Mouse (Mus musculus) megakaryocyte, embryonic 14.5 days (primary cell): ENCODE results near the gene Meltf. TPM values are rescaled to one million over a fixed set of nuclear protein-coding genes. Genes with fewer than 3 reads are reported as not detected.
A peak's percentile ranks its signal among the peaks of the same experiment; 100 is the strongest.

ENCODE experiments used
- H3K27me3 ChIP-seq: replicated peaks from 2 replicates; pipeline ENCODE3; 2012; ENCODE audit warnings: inconsistent platforms
- H3K36me3 ChIP-seq: replicated peaks from 2 replicates; pipeline ENCODE3; 2012; ENCODE audit warnings: low read length, inconsistent platforms, mixed read lengths
- H3K4me1 ChIP-seq: 2 replicates; pipeline ENCODE4 v1.6.1; 2012; ENCODE audit warnings: inconsistent platforms
- H3K4me3 ChIP-seq: replicated peaks from 2 replicates; pipeline ENCODE3; 2012; ENCODE audit warnings: moderate library complexity, mild to moderate bottlenecking, inconsistent platforms
- H3K9me3 ChIP-seq: 2 replicates; pipeline ENCODE4 v1.6.1; 2012; ENCODE audit warnings: inconsistent platforms
- FLI1 ChIP-seq: IDR thresholded peaks from 2 replicates; pipeline ENCODE4 v1.6.1; 2012; ENCODE audit warnings: low read length, inconsistent platforms, mixed read lengths
- GATA1 ChIP-seq: IDR thresholded peaks from 3 replicates; pipeline ENCODE4 v1.6.1; 2012; ENCODE audit warnings: mixed read lengths, low read length, inconsistent platforms, borderline replicate concordance
- polyA plus RNA-seq: library from polyadenylated mRNA; stranded (reverse); fragments of >175 nt; gene quantifications from 2 replicates; pipeline ENCODE4 v1.2.3, GENCODE M21; 2012; ENCODE audit warnings: low replicate concordance; ENCODE audit not compliant: insufficient read depth

Meltf gene
- polyA plus RNA-seq, 1 experiment: not detected

DNA sequence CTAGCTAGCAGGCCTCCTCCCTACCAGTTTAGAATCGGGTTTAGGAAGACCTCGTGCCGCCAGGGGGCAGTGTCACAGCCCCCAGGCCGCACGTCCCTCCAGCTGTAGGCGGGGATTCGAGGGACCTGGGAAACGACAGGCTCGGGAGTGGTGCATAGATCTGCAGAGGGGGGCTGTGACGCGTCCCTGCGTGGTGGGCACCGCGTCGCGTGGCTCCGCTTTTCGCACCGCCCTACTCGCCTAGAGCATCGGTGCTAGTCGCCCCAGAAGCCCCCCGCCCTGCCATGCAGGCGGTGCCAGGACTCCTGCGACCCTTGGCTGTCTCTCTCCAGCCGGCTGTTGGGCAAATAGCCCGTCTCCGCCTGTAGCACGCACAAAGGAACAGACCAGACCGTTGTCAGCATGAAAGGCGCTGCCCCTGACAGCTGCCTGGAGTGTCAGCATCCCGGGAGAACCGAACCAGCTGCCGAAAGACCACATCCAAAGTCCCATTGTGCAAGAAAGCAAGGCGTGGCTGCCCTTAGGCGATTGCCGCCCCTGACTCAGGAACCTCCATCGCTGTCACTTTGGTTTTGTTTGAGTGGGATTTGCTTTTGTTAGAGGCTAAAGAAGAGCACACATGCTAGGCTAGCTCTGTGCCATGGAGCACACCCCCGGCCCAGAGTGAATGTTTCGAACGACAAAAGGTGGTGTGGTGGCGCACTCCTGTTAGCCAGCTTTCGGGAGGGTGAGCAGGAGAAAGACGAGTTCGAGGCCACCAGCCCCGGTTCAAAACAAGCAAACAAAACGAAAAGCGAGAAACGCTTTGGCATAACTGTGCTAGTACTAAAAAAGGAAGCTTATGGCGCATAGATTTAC lies 54.5 kb downstream of the Meltf start:
- Histone ChIP-seq H3K9me3 (peaks cover 23% of the 10 kb centered on the region), H3K36me3 (no peaks in the 10 kb centered on the region)

DNA sequence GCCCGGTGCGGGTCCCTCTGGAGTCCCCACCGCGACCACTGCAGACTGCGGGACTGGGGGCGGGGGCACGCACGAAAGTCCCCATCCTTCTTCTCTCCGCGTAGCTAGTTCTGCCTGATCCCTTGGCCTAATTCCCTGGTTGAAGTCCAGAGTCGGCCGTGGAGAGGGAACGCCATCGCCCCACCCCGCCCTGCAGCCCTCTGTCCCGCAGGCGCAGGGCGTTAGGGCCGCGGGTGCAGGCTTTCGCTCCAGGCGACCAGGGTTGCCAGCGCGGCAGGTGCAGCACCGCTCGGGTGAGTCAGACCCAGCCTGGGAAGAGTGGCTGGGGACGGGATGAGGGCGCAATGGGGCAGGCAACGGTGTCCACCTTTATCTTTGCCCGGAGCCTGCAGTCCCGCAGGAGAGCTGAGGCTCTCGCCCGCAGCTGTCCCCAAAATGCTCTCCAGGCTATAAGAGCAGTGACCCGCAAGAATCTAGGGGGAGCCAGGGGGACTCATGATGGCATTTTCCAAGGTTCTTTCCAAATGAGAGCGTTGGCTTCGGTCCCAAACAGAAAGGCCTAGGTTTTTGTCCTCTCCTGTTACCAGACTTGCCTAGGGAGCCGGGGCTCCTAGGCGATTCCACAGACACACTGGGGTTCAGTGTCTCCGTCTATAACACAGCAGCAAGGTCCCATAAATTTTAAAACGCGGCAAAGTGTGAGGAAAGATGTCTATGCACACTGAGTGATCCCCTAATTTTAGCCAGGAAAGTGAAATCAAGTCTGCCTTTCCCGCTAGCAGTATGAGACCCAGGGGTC lies 55.3 kb downstream of the Meltf start, which contains the start of gene Pigz:
Pigz (plus strand) TSS at position 101 of the 799 bp plus-strand sequence.
- peak within 1 kb of the TSS; percentile 92 for H3K4me3 ChIP-seq
- H3K27me3 ChIP-seq: peaks cover 86% of the 10 kb centered on the region
- peaks cover 23% of the 10 kb centered on the region for H3K9me3 ChIP-seq
- TF ChIP-seq GATA1 (no peak), FLI1 (no peak)
- peaks cover 35% of the 10 kb centered on the region for H3K4me1 ChIP-seq
- no peaks in the 10 kb centered on the region for H3K36me3 ChIP-seq

More for the DNA sequence above, 54.5 kb downstream of the Meltf start:
- peaks cover 82% of the 10 kb centered on the region for H3K27me3 ChIP-seq
- peaks cover 31% of the 10 kb centered on the region for H3K4me1 ChIP-seq
- no peak for TF ChIP-seq FLI1
- TF ChIP-seq GATA1: no peak
- peak overlapping the region; percentile 92 for H3K4me3 ChIP-seq

DNA sequence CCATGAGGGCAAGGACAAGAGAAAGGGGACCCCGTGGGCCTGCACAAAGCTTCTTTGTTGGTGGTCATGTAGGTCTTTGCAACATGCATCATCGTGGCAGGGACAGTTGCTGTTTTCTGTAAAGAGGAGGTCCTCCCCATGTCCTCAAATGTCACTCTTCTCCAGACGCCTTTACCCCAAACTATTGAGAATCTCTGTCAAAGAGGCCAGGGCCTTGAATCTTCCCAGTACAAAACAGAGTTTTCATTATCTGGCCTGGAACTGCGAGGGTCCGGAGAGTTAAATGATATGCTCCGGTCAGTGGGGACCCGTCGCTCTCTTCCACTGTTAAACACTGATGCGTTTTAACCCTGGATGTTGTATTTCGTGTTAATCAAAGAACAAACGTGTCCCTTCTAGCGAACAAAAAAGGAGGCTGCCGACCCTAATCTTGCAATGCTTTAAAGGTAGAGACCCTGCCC lies 56.0 kb downstream of the Meltf start:
- peak overlapping the region; percentile 92 for H3K4me3 ChIP-seq
- H3K36me3 ChIP-seq: no peaks in the 10 kb centered on the region
- H3K4me1 ChIP-seq: peaks cover 42% of the 10 kb centered on the region
- peaks cover 23% of the 10 kb centered on the region for H3K9me3 ChIP-seq
- no peak for TF ChIP-seq FLI1
- no peak for TF ChIP-seq GATA1
- H3K27me3 ChIP-seq: peaks cover 86% of the 10 kb centered on the region

DNA sequence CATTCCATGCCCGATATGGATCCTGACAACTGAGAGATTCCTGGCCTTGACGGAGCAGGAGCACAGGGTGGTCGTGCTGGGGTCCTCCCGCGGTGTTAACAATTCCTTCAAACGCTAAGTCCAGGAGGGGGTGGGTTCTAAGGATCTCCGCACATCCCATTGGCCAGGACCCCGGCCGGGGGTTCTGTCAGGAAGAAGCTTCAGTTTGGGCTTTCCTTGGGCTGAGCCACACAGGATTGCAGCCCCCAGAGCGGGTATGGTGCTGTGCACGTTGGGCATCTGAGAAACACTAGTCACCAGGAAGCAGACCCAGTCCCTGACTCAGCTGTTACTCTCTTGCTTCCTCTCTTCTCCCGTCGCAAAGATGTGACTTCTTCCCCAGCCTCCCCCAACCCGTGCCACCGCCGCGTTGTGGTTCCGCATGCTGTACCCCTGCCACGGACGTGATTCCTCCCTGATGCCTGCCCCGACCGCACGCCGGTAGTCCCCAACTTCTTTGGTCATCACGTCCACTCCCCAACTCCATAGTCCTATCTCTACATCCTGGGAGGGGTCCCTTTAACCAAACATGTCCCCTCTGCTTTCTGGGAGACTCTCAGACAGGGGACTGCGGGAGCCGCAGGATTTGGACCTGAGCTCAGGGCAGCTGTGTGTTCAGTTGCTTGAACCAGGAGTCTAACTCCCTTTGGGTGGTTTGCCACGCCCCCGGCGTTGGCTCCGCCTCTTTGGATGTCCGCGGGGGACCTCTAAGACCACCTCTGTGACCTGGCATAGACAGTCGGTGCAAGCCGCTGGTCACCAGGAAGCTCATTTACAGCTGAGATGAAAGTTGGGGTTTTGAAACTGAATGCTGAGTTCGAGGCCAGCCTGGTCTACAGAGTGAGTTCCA lies 56.7 kb downstream of the Meltf start:
- H3K27me3 ChIP-seq: peaks cover 84% of the 10 kb centered on the region
- TF ChIP-seq GATA1 (no peak), FLI1 (no peak)
- H3K4me1 ChIP-seq: peaks cover 46% of the 10 kb centered on the region
- H3K9me3 ChIP-seq: peaks cover 23% of the 10 kb centered on the region
- H3K4me3 ChIP-seq: peak overlapping the region; percentile 90
- H3K36me3 ChIP-seq: no peaks in the 10 kb centered on the region

DNA sequence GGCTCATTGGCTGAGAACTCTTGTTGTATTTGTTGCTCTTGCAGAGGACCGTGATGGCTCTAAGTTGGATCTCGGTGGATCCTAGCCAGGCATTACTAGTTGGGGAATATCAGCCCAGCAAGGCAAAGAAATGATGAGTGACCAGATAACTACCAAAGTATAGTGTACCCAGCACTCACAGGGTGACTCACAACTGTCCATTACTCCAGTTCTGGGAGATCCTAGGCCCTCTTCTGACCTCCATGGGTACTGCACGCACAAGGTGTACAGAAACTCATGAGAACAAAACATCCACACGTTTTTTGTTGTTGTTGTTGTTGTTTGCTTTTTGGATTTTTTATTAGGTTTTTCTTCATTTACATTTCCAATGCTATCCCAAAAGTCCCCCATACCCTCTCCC lies 58.0 kb downstream of the Meltf start:
- Histone ChIP-seq H3K27me3 (peaks cover 76% of the 10 kb centered on the region), H3K4me1 (peaks cover 56% of the 10 kb centered on the region), H3K36me3 (no peaks in the 10 kb centered on the region), H3K9me3 (peaks cover 23% of the 10 kb centered on the region), H3K4me3 (no peak overlapping the region)
- no peak for TF ChIP-seq GATA1
- TF ChIP-seq FLI1: no peak

DNA sequence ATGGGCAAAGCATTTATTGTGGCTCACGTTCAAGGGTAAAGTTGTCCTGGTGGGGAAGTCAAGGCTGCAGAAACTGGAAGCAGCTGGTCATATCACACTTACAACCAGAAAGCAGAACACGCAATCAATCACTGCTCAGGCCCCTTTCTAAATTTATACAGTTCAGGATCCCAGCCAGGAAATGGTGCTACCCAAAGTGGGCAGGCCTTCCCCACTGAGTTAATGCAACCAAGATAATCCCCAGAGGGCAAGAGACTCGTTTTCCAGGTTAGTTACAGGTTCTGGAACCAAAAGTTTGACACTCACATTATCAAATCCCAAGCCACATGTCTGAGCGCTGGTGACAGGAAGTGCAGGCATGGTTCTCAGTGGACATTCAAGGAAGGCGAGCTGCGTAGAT lies 60.2 kb downstream of the Meltf start:
- TF ChIP-seq GATA1 (no peak), FLI1 (no peak)
- Histone ChIP-seq H3K27me3 (peaks cover 63% of the 10 kb centered on the region), H3K36me3 (no peaks in the 10 kb centered on the region), H3K4me1 (peaks cover 54% of the 10 kb centered on the region), H3K4me3 (no peak overlapping the region), H3K9me3 (peaks cover 23% of the 10 kb centered on the region)

DNA sequence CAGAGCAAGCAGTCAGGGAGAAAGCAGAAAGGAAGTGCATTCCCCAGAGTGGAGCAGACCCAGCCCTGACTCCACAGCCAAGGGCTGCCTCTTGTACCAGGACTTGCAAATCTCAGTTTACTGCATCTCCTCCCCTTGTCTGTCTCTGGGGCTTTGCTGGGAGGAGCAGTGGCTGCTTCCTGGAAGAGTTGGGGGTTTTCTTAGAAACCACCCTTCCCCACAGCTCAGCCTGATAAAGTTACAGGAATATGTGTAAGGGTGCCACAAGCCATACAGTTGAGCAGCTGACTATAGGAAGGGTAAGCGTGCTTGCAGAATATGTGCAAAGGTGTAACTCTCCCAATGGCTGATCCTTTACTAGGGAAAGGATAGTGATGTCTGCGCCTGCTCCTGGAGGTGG lies 62.0 kb downstream of the Meltf start:
- Histone ChIP-seq H3K4me3 (peak overlapping the region; percentile 42), H3K27me3 (peaks cover 46% of the 10 kb centered on the region), H3K4me1 (peaks cover 54% of the 10 kb centered on the region), H3K36me3 (peaks cover 16% of the 10 kb centered on the region), H3K9me3 (peaks cover 18% of the 10 kb centered on the region)
- TF ChIP-seq GATA1: no peak
- TF ChIP-seq FLI1: no peak

DNA sequence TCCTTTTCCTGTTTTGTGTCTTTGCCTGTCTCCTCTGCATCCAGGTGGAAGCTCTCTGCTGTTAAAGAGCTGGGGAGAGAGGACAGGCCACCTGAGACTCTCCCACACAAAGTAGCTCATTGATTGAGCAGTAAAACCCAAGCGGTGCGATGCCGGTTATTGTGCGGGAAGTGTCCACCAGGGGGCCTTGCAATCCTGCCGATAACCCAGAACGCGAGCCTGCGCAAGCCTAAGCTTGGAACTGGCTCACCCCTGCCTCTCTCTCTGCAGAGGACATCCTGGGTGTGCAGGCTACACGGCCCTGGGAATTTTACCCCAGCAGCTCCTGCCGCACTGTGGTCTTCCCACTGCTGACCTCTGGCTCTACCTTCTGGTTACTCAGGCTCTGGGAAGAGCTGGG lies 65.4 kb downstream of the Meltf start:
- no peak for TF ChIP-seq GATA1
- TF ChIP-seq FLI1: no peak
- H3K36me3 ChIP-seq: peaks cover 24% of the 10 kb centered on the region
- H3K4me1 ChIP-seq: peaks cover 71% of the 10 kb centered on the region
- peak overlapping the region; percentile 64 for H3K4me3 ChIP-seq
- H3K9me3 ChIP-seq: no peaks in the 10 kb centered on the region
- peaks cover 18% of the 10 kb centered on the region for H3K27me3 ChIP-seq

DNA sequence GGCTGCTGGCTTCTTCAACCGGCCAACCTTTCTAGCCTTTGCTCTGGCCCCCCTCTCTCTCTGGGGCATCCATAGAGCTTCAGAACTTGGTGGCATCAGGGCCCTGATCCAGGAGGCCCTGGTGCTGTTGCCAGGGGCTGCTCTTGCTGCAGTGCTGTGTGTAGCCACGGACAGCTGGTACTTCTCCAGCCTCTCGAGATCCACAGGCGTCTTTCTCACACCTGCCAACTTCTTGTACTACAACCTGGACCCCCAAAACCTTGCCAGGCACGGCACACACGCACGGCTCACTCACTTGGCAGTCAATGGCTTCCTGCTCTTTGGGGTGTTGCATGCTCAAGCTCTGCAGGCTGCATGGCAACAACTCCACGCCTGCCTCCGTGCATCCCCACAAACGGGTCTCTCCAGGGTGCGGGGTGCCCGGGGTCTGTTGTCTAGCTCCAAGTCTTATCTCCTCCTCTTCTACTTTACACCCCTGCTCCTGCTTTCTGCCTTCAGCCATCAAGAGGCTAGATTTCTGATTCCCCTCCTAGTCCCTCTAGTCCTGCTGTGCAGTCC lies 66.2 kb downstream of the Meltf start:
- no peak overlapping the region for H3K4me3 ChIP-seq
- H3K27me3 ChIP-seq: peaks cover 11% of the 10 kb centered on the region
- TF ChIP-seq GATA1: no peak
- TF ChIP-seq FLI1: no peak
- peaks cover 70% of the 10 kb centered on the region for H3K4me1 ChIP-seq
- peaks cover 24% of the 10 kb centered on the region for H3K36me3 ChIP-seq
- H3K9me3 ChIP-seq: no peaks in the 10 kb centered on the region
